Mouse (Mus musculus) spleen, postnatal 10 days (tissue): ENCODE measurements around the gene Gm28305.

Source experiments
- DNase-seq, 2 experiments: peaks; one replicate each; pipeline ENCODE4 v3.0.0; 2021 to 2022; ENCODE audit warnings: low spot score in 2 of 2

The Gm28305 gene

DNA sequence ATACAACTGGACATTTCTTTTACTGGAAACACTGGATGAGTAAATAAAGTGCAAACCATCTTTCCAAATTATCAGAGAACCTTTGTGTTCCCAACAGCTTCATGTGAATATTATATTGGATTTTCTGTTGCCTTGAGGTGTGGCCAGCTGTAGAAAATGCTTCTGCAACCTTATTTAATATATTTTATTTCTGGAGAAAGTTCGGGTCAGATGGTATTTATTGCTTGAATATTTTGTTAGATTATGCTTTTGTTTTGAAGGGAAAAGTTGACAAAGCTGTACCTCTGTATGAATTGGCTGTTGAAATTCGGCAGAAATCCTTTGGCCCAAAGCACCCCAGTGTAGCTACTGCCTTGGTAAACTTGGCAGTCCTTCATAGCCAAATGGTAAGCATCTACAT lies at the start of gene Gm28305:
Gene Gm28305 (plus strand): TSS at position 301 of the 400 bp plus-strand sequence.
- no peak for DNase-seq

DNA sequence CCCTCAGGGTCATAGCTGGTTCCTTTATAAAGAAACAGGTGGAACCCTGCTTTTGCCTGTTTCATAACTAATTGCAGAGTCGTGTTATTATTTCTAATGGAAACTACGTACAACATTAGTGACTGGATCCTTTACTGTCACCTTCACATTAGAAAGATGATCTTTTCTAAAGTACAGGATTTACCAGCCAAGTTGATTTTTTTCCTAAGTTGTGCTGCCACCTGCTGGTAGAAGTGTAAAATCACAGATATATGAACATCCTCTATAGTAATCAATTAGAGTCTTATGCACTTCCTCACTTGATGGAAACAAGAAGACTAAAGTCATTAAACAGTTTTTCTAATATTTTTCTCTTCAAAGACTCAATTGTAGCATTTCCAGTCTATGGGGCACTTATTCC lies 44.0 kb upstream of the Gm28305 start:
- DNase-seq, result peak; percentile 8 to 61

DNA sequence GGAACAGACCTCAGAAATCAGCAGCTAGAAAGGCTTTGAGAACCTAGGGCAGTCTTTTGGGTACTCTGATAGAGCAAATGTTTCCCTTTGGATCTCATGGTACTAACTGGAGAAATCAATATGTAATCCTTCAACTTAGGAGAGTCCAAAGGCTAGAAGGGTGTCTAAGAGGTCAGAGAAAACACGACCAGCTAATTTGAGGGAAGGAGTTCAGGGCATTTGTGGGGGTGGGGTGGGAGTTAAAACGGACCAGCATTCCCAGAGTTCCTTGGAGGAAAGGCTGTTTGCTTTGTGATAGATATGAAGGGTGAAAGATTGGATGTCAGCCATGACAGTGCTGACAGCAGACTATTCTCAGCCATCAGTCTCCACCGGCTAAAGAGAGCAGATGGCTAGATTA lies 39.9 kb upstream of the Gm28305 start:
- no peak for DNase-seq

DNA sequence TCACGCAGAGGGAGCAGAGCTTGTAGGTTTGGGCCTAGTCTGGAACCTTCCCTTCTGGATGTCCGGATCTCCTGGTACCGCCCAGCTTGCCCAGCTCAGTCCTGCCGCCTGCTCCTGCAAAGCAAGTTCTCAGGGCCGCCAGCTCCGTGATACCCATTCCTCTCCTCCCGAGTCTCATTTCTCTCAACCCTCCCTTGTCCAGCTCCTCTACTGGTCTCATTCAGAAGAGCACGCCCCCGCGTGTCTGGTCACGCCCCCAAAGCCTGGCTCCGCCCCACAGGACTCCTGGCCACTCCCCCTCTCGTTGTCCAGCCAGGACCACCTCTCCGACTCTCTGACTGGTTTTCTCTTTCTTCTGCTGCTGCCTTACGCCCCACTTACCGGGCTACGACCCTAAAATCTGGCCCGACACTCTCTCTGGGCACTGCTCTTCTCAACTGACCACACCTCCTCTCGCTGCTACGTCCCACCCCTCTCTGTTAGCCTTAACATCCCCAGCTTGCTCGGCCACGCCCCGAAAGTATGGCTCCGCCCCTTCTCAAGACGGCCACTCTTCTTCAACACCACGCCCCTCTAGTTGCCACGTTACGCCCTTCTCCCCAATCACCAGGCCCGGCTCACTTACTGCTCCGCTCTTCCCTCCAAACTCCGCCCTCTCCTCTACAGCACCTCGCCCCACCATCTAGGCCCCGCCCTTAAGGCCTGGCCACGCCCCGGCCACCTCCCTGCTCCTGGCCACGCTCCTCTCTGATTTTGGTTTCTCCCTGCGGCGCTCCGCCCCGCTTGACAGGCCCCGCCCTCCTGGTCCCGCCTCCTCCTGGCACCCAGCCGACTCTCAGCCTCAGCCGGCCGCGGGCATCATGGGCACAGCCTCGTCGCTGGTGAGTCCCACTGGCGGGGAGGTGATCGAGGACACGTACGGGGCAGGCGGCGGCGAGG lies 38.3 kb upstream of the Gm28305 start, which contains the start of gene Nphp3:
Gene Nphp3 (plus strand): TSS at position 624 of the 939 bp plus-strand sequence.
- DNase-seq, result peak; percentile 86 to 98

DNA sequence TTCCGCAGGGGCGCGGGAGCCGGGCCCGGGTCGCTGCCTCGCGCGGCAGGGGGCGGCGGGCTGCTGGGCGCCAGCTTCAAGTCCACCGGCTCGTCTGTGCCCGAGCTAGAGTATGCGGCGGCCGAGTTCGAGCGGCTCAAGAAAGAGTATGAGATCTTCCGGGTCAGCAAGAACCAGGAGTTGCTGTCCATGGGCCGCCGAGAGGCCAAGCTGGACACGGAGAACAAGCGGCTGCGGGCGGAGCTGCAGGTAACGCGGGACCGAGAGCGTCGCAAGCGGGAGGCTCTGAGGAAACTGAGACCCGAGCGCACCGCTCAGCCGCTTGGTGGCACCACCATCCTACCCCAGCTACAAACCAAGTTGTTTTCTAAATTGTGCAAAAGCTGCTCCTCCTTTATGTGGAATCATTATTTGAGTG lies 37.5 kb upstream of the Gm28305 start:
- peak in 1 of 2 experiments; percentile 73 for DNase-seq

DNA sequence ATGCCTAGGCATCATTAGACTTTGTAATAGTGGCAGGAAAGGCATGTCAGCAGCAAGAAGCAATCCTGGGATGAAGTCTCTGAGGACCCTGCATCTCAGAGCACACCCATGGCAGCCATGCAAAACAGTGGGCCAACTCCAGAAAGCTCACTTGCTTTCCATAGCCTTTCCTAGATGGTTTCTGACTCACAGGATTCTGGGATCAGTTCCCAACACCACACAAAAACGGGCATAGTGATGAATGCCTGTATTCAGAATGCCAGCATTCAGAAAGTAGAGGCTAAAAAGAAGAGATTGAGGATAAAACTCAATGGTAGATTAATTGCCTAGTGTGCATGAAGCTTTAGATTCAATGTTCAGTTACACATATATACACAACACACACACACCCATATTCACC lies 25.9 kb upstream of the Gm28305 start:
- DNase-seq, result no peak

DNA sequence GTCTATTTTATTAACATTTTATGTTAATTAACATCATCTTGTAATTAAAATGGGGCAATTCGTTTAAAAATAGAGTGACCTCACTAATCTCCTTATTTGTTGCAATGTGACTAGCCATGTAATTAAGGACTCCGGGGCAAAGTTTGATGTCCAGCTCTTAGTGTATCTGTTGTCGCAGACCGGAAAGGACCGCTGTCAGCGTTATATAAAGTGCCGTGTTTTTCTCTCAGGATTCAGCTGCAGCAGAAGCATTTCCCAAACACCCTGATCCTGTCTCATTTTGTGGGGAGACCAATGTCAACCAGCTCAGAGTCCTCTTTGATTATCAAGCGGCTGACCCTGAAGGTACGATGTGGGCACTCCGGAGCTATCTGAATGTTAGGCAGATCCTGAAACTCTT lies 19.4 kb upstream of the Gm28305 start:
- DNase-seq, result no peak

DNA sequence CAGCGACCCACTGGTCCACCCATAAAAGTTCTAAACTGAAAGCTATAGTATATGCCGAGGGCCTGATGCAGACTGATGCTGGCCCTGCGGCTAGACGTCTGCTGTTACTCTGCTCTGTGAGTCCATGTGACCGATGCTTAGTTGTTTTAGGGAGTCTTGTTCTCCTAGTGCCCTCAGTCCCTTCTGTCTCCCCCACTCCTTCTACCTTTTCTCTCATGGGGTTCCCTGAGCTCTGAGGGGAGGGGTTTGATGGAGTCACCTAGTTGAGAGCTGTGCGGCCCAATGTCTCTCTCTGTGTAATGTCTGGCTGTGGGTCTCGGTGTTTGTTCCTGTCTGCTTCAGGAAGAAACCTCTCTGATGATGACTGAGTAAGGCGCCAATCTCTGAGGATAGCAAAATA lies 13.3 kb upstream of the Gm28305 start:
- DNase-seq, result no peak

DNA sequence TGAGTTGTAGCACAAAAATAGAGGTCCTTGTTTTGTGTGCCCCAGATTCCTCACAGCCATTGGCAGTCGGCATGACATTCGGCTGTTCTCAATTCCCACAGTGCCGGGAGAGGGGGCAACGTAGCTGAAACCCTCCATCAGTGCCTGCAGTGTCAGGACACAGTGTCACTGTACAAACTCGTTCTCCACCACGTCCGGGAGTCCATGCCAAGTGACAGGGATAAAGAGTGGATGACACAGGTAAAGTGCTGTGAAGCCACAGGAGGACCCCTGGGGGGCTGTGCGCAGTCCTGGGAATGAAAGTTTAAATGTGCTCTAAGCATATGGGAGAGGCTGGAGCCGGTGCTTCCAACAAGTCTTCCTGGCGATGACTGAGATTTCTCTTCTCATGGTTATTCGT lies 10.6 kb upstream of the Gm28305 start:
- DNase-seq, result no peak

DNA sequence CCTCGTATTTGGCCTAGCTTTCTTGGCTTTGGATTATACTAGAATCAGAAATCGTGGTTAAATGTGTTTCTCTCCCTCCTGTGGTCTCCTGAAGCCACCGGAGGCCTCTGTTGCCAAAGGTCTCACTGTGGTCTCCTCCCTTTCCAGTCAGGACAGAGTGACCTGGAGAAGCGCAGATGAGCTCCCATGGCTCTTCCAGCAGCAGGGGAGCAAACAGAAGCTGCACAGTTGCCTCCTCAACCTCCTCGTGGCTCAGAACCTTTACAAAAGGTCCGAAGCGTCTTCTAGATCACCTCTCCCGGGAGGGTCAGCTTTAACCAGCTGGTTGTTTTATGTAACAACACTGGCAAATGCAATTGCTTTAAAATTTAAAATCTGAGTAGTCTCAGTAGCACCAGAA lies 6.2 kb upstream of the Gm28305 start:
- no peak for DNase-seq

DNA sequence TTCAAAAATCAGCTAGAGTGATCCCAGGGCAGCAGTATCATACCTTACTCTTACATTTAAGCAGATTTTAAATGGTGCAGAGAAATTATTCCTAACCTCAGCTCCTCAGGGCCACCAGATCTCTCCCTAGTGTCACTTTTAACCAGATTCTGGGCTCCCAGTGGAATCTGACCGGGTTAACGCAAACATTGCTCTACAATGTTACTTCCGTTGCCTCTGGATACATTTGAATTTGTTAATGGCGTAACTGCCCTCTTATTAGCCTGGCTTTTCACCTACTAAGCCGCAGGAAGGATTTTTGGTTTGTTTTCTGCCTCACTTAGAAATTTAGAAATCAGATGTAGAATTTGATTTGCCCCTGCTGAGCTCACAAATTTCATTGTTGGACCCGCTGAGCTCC lies 5.7 kb upstream of the Gm28305 start:
- no peak for DNase-seq

DNA sequence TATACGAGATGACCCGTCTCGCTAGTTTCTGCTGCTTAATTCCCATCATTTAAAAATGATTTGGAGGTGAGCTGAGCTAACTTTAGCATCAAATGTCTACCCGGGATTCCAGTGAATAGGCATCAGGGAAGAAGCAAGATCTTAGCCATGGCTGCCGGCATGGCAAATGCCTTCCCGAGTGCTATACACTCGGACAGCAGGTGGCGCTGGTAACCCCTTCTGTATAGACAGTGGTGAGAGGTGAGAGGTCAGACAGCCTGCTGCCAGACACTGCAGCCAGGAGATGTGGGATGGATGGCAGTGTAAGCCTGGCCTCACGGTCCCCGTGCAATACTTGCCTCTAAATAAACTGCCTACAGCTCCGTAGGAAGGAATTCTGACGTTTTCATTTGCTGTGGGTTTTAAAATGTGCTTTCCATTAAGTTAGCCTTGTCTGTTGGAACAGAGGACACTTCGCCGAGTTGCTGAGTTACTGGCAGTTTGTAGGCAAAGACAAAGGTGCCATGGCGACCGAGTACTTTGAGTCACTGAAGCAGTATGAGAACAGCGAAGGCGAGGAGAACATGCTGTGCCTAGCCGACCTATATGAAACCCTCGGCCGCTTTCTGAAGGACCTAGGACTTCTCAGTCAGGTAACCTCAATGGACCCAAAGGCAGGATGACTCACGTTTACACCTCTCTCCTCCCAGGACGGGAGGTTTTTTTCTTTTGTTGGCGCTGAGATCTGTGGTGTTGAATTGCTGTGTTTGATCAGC lies 5.0 kb upstream of the Gm28305 start:
- peak; percentile 59 to 85 for DNase-seq

DNA sequence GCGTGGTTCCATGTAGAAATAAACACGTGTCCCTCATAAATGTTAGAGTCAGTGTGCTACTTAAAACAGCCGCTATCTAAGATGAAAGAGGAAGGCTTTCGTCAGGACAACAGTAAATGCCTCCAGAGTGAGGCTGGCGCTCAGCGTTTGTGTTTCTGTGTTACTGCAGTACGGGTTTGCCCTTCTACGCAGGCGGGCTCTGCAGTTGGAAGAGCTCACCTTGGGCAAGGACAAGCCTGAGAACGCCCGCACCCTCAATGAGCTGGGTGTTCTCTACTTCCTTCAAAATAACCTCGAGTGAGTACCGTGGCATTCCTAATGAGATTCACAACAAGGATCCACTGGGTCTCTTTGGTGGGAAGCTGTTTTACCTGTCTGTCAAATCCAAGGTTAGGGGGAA lies 2.2 kb upstream of the Gm28305 start:
- DNase-seq, result no peak

DNA sequence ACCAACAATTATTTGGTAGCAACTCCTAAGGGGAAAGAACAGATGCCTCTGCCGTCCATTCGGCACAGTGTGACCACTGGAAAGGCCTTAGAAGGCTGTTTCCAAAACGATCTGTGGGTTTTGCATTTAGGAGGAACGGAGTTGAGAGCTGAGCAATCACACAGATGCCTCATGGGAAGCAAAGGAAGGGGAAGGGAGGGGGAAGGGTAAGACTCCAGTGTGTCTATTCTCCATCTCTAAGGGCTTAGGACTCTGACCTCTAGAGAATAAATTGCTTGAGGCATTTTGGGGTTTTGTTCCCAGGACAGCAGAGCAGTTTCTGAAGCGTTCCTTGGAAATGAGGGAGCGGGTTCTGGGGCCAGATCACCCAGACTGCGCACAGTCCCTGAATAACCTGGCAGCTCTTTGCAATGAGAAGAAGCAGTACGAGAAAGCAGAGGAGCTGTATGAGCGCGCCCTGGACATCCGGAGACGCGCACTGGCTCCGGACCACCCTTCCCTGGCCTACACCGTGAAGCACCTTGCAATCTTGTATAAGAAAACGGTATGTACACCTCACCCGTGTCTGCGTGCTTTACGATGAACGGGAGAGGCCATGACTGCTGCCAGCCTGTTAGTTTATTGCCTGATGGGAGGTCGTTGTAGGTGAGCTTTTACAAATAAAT lies 1.3 kb upstream of the Gm28305 start:
- no peak for DNase-seq

DNA sequence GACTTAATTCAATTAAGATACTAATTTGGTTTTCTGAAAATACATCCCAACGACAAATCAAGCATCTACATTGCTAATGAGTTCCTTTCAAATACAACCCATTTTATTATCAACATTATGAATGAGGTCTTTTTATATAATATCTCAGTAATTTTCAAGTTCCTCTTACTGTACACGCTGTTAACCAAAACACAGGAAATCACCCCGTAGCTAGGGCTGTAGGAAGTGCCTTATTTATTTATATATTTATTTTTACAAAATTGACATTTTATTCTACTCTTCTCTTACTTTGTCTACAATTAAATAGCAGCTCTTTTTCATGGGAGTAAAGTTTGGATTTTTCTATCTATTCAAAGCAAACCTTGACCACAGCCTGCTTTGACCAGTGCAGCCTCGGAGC lies 720 bp upstream of the Gm28305 start:
- no peak for DNase-seq

DNA sequence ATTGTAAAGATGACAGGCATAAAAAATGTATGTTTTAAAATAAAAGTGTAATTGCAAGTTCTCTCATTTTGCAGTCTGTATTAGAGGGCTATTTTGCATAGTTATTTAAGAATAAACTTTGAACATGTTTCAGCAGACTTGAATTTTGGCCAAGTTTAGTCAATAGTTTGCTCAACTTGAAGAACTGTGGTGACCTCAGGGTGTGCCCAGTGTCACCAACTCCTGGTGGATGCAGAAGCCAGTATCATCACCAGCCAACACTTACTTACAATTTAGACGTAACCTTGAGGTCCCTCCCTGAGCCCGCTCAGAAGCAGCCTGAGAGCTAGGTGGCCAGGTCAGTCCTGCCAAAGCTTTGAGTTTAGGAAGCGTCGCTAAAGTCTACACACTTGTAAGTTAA lies 3.2 kb downstream of the Gm28305 start:
- no peak for DNase-seq

DNA sequence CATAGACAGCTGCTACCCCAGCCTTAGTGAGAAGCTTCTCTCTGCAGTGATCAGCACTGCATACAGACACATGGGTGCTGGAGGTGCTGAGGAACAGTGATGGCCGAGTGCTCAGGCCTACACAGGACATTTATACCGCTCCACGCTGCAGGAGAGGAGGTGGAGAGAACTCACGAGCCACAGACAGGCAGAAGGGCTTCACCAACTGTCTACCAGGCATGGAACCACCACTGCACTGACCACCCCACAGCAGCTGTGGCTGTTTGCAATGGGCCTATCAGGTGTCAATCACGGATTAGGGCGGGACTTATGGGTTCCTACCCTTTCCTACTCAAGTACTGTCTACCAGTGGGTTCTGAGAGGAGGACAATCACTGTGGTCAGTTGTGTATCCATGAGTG lies 10.6 kb downstream of the Gm28305 start:
- DNase-seq, result no peak

DNA sequence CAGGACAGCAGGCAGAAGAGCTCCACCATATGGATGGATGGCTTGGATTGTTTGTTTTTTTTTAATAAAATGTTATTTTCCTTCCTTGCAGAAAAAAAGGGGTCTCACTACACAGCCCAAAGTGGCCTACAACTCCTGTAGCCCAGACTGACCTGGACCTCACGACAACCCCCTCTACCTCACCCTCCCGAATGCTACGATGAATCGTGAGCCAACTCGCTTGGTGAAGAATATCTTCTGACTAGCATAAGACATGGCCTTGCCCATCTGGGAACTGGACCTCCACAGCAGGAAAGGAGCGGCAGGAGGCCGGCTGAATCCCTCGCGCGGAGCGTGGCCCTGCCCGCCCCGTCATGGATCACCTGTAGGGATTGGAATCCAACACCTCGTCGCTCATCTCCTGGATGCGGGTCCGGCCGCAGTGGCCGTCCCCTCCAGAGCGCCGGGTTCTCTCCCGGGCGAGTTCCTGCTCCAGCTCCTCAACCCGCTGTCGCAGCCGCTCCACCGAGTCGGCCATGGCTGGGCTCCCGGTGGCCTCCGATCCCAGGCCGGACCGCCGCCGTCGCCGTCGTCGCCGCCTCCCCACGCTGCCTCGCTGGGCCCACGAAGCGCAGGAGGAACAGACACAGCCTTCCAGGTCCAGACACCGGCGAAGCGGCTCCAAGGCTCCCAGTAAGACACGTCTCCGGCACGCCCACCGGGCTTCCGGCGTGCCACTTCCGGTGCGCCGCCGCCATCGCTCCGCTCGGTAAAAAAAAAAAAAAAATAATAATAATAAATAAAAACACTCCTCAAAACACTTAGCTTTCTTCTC lies 22.2 kb downstream of the Gm28305 start, which contains the start of gene Uba5:
Gene Uba5 (minus strand): TSS at position 705 of the 814 bp plus-strand sequence.
- peak in 1 of 2 experiments; percentile 82 for DNase-seq

DNA sequence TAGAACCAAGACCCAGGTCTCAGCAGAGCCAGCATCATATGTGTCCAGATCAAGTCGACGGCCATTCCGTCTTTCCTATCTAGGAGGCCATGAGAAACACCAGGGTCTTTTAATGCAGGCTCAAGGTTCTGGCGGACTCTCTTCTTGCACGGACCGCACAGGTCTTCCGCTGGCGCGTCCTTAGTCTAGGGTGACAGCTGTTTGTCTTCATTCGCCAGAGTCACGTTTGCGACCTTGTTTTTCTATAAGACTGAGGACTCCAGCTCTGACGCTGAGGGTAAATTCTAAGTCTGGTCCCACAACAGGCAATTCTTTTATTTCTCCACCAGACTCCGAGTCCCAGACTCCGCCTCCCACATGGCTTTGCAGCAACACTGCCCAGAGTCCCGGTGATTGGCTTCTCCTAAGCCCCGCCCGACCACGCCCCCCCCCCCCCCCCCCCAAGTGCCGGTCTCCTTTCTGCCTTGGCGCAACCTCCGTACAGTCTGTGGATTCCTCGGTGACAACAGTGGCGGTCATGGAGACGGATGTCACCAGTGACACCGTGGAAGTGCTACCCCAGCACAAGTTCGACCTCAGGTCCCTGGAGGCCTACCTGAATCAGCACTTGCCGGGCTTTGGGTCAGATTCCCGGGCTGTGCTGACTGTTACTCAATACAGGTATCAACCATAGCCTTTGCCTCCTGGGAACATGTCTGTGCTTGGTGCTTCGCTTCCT lies 22.9 kb downstream of the Gm28305 start, which contains the start of gene Acad11:
Gene Acad11 (plus strand): TSS at position 134 of the 718 bp plus-strand sequence.
- DNase-seq, result peak; percentile 83 to 85

DNA sequence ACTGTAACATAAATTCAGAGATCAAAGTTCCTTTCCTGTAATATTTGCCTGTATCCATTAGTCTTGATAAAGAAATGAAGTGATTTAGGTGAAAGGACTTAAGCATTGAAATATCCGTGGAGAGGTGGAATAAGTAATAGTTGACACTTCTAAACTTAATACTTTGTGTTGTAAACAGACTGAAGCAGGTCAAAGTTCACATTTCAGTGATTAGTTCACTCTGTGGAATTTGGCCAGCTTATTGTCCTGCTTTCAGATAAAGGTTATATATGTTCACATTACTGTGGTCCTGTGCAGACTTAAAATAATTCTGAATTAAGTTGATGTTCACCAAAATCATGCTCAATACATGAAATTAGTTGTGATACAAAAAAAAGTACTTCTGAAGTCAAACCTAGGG lies 24.1 kb downstream of the Gm28305 start:
- DNase-seq, result no peak
